Mouse (Mus musculus) adrenal gland, adult 18-20 months (tissue): ENCODE measurements around the gene Phlda2. TPM values are rescaled to one million over a fixed set of nuclear protein-coding genes. Genes with fewer than 3 reads are reported as not detected.
A peak's percentile ranks its signal among the peaks of the same experiment; 100 is the strongest.

Source experiments
- DNase-seq, 2 experiments: peaks; one replicate each; pipeline ENCODE4 v3.0.0; 2021 to 2022; ENCODE audit warnings: low spot score in 2 of 2
- total RNA-seq, 2 experiments: library from RNA; stranded (reverse); gene quantifications; 1 replicate in 1 of 2; 2 replicates in 1 of 2; pipeline ENCODE4 v1.2.3; 2021

Phlda2 gene
- total RNA-seq, 2 experiments from 2014 or later: 0.45 to 2.8 TPM

DNA sequence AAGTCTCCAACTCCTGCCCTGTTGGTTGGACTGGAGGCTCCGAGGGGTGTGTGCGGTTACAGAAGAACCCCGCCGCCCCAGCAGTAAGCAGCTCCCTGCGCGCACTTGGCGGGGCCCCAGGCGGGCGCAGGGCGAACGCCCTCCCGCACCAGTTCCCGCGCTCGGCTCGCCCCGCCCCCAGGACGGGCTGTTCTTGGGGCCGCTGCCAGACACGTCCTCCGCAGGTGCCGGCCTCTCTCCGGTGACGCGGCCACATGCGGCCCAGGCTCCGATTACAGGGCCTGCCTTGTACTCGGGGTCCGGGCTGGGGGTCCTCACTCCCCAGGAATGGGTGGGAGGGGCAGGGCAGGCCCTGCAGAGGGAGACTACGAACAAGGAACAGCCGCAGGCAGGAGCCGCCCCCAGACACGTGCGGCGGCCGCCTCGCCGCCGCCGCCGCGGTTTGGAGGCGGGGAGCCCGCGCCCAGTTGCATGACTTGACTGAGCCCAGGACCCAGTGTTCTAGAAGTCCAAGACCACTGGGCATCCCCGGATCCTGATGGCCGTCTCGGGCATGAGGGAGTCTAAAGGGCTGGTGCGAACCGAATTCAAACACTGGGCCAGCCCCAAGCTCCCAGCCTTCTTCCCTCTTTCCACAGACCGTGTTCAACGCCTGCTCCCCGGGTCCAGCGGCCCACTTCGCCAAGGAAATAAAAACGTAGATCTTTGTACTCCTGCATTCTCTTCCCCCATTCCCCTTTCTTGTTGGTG lies 38.0 kb downstream of the Phlda2 start:
- DNase-seq: peak; percentile 63 to 66

DNA sequence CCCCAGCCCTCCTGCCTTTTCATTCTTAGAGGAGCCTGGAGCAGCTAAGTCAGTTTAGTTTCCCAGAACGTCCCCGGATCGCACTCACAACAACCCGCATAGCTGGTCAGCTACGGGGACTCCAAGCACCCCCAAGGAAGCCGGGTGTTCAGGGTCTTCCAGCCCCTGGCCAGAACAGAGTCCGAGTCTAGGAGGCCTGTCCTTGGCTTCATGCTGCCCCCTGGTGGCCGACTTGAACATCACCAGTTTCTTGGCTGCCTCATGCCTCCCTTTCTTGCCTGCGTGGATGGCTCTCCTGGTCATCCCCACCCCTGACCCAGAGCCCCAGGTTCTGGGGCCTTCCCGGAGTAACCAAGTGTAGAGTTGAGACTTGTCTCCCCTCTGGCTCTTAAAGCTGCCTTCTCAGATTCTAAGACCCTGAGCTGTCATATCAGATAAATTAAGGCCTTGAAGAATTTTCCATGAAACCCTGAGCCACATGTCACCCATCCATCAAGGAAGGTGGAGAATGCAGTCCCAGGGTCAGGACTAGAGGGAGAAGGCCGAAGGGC lies 39.0 kb downstream of the Phlda2 start:
- DNase-seq: peak; percentile 82 to 88

DNA sequence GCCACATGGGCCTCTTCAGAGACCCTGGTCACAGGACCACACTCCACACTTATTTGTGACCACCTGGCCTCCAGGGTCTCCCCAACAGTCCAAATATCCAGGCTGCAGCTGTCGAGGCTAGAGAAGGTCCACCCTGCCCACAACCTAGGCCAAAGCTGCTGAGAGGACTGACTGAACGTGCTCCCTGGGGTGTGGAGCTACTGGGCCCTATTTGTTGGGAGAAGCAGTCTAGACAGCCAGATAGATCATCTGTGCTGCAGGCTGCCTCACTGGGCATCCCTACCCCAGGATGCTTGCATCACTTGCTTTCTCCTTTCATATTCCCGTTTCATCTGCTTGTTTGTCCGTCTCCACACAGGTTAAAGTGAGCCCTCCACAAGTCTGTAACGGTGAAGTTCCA lies 40.4 kb downstream of the Phlda2 start:
- DNase-seq: no peak

GRCm38 (mm10) chr7:143461920-143462319 lies 41.0 kb downstream of the Phlda2 start:
- no peak for DNase-seq

DNA sequence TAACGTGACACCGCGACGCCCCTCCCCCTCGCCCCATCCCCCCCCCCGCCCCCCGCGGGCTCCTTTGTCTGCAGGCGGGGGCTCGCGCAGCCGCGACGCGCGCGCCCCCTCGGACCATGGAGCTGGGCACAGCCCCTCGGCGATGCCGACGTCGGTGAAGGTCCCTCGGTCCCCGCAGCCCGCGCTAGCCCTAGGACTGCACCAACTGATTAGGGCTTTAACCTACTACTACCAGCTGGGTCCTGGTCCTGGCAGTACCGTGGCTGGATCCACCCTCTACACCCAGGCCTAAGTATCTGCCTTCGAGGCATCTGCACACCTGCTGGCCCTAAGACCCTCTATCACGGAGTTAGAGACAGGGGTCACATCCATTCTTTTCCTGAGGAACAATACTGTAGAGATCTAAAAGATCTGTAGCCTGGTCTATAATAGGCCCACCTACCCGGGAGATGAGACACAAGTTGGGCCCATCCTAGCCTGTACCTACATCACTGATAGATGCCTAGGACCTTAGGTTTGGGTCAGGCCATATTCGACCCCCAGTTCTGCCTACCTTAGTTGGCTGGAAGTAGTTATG lies 41.6 kb downstream of the Phlda2 start:
- peak in 1 of 2 experiments; percentile 17 for DNase-seq

GRCm38 (mm10) chr7:143460874-143461273 lies 42.1 kb downstream of the Phlda2 start, which contains the start of gene Cdkn1c:
TSS of gene Cdkn1c (minus strand) at chr7:143461050.
- peak; percentile 77 to 80 for DNase-seq

- DNase-seq: peak in 1 of 2 experiments; percentile 21
These were observed 42.6 kb downstream of the Phlda2 start for GRCm38 (mm10) chr7:143460217-143460834.

DNA sequence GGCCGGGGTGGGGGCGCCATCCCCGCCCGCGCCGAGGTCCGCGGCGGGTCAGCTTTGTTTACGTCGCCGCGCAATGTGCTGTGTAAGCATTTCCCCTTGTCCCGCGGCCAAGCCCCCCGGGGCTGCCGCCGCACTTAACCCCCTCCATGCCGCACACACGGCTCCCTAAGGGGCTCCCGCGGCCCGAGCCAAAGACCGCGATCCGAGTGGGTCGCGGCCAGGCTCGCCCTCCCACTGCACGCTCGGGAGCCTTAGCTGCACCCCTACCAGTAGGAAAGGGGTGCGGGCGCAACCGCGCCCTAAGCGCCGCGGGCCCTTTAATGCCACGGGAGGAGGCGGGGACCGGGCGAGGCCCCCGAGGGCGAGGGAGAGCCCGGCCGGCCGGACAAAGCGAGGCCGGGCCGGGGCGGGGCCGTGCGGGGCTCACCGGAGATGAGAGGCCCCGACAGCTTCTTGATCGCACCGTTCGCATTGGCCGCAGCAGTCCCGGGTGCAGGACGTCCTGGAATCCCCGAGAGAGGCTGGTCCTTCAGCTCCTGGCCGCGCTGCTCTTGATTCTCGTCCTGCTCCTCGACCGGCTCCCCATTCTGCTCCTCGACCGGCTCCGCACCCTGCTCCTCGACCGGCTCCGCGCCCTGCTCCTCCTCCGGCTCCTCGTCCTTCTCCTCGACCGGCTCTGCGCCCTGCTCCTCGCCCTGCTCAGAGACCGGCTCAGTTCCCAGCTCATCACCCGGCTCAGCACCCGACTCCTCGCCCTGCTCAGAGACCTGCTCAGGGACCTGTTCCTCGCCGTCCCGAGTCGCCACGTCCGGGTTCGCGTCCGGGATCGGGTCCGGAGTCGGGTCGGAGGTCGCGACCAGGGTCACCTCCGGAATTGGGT lies 43.4 kb downstream of the Phlda2 start:
- peak; percentile 53 to 54 for DNase-seq

DNA sequence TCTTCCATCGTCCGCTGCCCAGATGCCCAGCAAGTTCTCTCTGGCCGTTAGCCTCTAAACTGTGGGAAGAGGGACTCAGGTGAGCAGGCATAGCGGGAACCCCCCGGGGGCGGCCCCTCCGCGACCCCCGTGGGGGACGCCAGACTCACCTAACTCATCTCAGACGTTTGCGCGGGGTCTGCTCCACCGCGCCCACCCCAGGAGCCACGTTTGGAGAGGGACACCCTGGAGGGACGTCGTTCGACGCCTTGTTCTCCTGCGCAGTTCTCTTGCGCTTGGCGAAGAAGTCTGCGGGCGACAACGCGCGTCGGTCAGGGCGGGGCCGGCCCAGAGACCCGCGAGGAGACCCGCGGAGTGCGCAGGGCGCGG lies 44.0 kb downstream of the Phlda2 start:
- no peak for DNase-seq

Other genes starting within 250 kb of the Phlda2 start
- gene Cdkn1c, start 42.1 kb downstream of the Phlda2 start, total RNA-seq: 100 to 1,000 TPM; 153 to 767 TPM
- 1 to 10 TPM; 1.9 to 6.7 TPM for gene Slc22a18, start 29.4 kb downstream of the Phlda2 start, total RNA-seq
- gene Nap1l4, start 46.0 kb upstream of the Phlda2 start, total RNA-seq: 100 to 1,000 TPM; 144 to 155 TPM
- gene Cars, start 96.9 kb upstream of the Phlda2 start, total RNA-seq: 10 to 100 TPM; 54.1 to 61.1 TPM
- 1 to 10 TPM in 1 of 2 experiments, under 1 TPM in 1; 0.86 to 1.1 TPM for gene Tnfrsf26, start 125.6 kb upstream of the Phlda2 start, total RNA-seq
- 1 to 10 TPM; 5.7 to 7.7 TPM for gene Tnfrsf22, start 146.5 kb upstream of the Phlda2 start, total RNA-seq
- gene Tnfrsf23, start 182.7 kb upstream of the Phlda2 start, total RNA-seq: 1 to 10 TPM; 2.8 to 3.7 TPM